Comparison of ENCODE assay signal across 17 mouse cellular contexts in the genomic region with DNA sequence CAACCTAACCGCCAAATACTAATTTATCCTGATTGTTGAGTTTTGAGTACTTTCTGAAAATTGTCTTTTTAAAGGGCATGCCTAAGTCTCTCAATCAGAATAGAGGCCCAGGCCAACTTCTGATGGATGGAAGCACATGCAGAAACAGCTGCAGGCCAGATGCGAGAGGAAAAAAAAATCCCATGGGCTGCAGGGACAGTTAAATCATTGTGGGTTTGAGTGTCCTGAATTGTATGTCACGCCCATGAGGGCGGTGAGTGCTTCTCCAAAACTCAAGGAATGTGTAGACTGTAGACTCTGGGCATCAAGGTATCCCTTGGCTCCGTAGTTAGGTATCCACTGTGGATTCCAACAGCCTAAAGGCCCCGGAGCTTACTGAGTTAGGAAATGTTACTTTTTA. TPM values are rescaled to one million over a fixed set of nuclear protein-coding genes. Genes with fewer than 3 reads are reported as not detected.
DNase-seq lines count a peak whose midpoint lies in the region; ATAC-seq and TF ChIP-seq lines count a peak whose summit lies in the region.
"Had no signal": no experiment of that assay in that cellular context is flagged by ENCODE, and none has a peak within 500 bp of the region (broad histone marks: within the 10 kb centered on the region; RNA-seq: fewer than 3 reads in every experiment).

No protein-coding gene starts in this region.

- no peak overlapping the region for H3ac ChIP-seq in C2C12 (ENCODE audit: control insufficient read depth, insufficient read length, low read depth)

- no peaks in the 10 kb centered on the region for H3K36me3 ChIP-seq in C2C12 (ENCODE audit: control insufficient read depth, insufficient read depth)
- H3K36me3 ChIP-seq in limb, embryonic 11.5 days (ENCODE audit: control insufficient read depth, insufficient read depth, low read length) = no peaks in the 10 kb centered on the region
- H3K36me3 ChIP-seq: midbrain, embryonic 10.5 days had no signal

- intact Hi-C loops in gastrocnemius, adult 2 months (cut with DNase I) = no loop called here

- no peak for TF ChIP-seq CTCF in gastrocnemius, adult 2 months (IDR thresholded peaks at IDR 0.05)
- TF ChIP-seq CTCF in C2C12 (IDR thresholded peaks at IDR 0.05; ENCODE audit: control insufficient read depth, insufficient read depth, insufficient read length) = no peak

- no peaks in the 10 kb centered on the region for H3K27me3 ChIP-seq in C2C12 (ENCODE audit: control insufficient read depth, insufficient read depth, insufficient read length)
- no peaks in the 10 kb centered on the region for H3K27me3 ChIP-seq in limb, embryonic 11.5 days (ENCODE audit: control insufficient read depth, insufficient read depth, low read length)

- no peak overlapping the region for H3K4me3 ChIP-seq in gastrocnemius, adult 2 months
- no peak overlapping the region for H3K4me3 ChIP-seq in C2C12 (ENCODE audit: insufficient read depth, poor library complexity, severe bottlenecking)
- H3K4me3 ChIP-seq in limb, embryonic 11.5 days (ENCODE audit: low read depth, low read length) = no peak overlapping the region
- H3K4me3 ChIP-seq: midbrain, embryonic 10.5 days had no signal

- no peaks in the 10 kb centered on the region for H3K9me3 ChIP-seq in limb, embryonic 11.5 days (ENCODE audit: control insufficient read depth, low read length)
- H3K9me3 ChIP-seq: midbrain, embryonic 10.5 days had no signal

- no peak overlapping the region for H3K9ac ChIP-seq in limb, embryonic 11.5 days (ENCODE audit: low read length)
- H3K9ac ChIP-seq: liver, embryonic 14.5 days had no signal

- H3K4me2 ChIP-seq in limb, embryonic 11.5 days (ENCODE audit: low read depth, severe bottlenecking) = no peak overlapping the region

- WGBS in limb, embryonic 11.5 days = 69% methylated on average over 6 of the region's 6 CpGs

- ATAC-seq in limb, embryonic 11.5 days (ENCODE audit: insufficient number of reproducible peaks, low FRiP score, low TSS enrichment, low read depth) = no peak
- ATAC-seq: hindbrain, embryonic 16.5 days had no signal

- H3K4me1 ChIP-seq in limb, embryonic 11.5 days (ENCODE audit: control insufficient read depth, insufficient read depth, low read length) = peaks cover 7% of the 10 kb centered on the region; the same call in 1 of the 2 replicates

- no peaks in the 10 kb centered on the region for H3K79me3 ChIP-seq in C2C12 (ENCODE audit: low read depth)

- peak overlapping the region; percentile 4; the same call in 1 of the 2 replicates for H3K27ac ChIP-seq in gastrocnemius, adult 2 months
- H3K27ac ChIP-seq in limb, embryonic 11.5 days (replicated peaks; ENCODE audit: low read depth, low read length) = no peak overlapping the region
- H3K27ac ChIP-seq: liver, embryonic 14.5 days; midbrain, embryonic 10.5 days had no signal

- peak; percentile 53 for DNase-seq in gastrocnemius, adult 2 months
- no peak for DNase-seq in gastrocnemius, adult 8-10 months (ENCODE audit: low spot score in 2 of 2)
- peak; percentile 36 for DNase-seq in gastrocnemius, postnatal 25 days
- DNase-seq in limb, embryonic 11.5 days (ENCODE audit: low spot score) = peak; percentile 44
- no peak for DNase-seq in urinary bladder, postnatal 4 days (ENCODE audit: low spot score in 2 of 2)
- no peak for DNase-seq in adrenal gland, postnatal 25 days
- no peak for DNase-seq in adrenal gland, adult 8-10 months
- DNase-seq: B cell, adult 2 months; cerebellum, adult 8-10 months; kidney, adult 18-20 months; lung, postnatal 14 days; right cerebral cortex, postnatal 25 days; thymus, adult 2 months had no signal

- no peaks in the 10 kb centered on the region for H3K79me2 ChIP-seq in C2C12 (ENCODE audit: control insufficient read depth, insufficient read depth)

TF ChIP-seq in C2C12, 6 proteins besides CTCF, POLR2A, EP300 and RAD21:
- TF ChIP-seq USF1 (IDR thresholded peaks at IDR 0.05; ENCODE audit: low read depth) (no peak), MYOD1 (IDR thresholded peaks at IDR 0.05; ENCODE audit: control insufficient read depth, insufficient read length, low read depth) (peak; percentile 99), MYOG (IDR thresholded peaks at IDR 0.05; ENCODE audit: control insufficient read depth, extremely low read depth, insufficient read length) (no peak), FOSL1 (IDR thresholded peaks at IDR 0.05; ENCODE audit: insufficient read depth, low read length, poor library complexity, severe bottlenecking) (no peak), MAX (IDR thresholded peaks at IDR 0.05) (peak; percentile 80), CEBPB (IDR thresholded peaks at IDR 0.05; ENCODE audit: low read depth) (no peak)

RNA-seq across cellular contexts. Expression of a gene that starts 26.8 kb away (rescaled TPM):
- total RNA-seq in gastrocnemius, adult 2 months (2021) = 1 to 10 TPM; 4.1 to 4.2 TPM
- 1 to 10 TPM; 3.0 to 4.9 (median 4.2) TPM for total RNA-seq in gastrocnemius, adult 8-10 months (2022)
- polyA plus RNA-seq in C2C12 (2012; fragmentation: generic; extraction: Trizol) = 9.7 TPM
- 1 to 10 TPM; 2.8 to 4.1 TPM for total RNA-seq in gastrocnemius, postnatal 25 days (2021)
- polyA plus RNA-seq in limb, embryonic 11.5 days (2014; fragmentation: Nextera tagmentation; extraction: Ambion mirVana) = 2.3 and 2.6 TPM in 2 replicates
- total RNA-seq in adrenal gland, postnatal 25 days (2021) = 7.0 TPM in 2 replicates
- total RNA-seq in adrenal gland, adult 8-10 months (2022) = 10 to 100 TPM in 1 of 4 experiments, 1 to 10 TPM in 3; 7.1 to 11.8 (median 9.0) TPM

Comparison
In these comparisons a context has a peak if more than half of its experiments do, and no peak if none do; other contexts are left out.
1. DNase-seq: peak in gastrocnemius, adult 2 months (single experiment), gastrocnemius, postnatal 25 days (single experiment) and limb, embryonic 11.5 days (single experiment); none in gastrocnemius, adult 8-10 months (0 of 2), urinary bladder, postnatal 4 days (0 of 2), adrenal gland, postnatal 25 days (single experiment) and adrenal gland, adult 8-10 months (single experiment).